Mouse (Mus musculus) forebrain, postnatal 0 days (tissue): ENCODE measurements around the gene Lrmp. TPM values are rescaled to one million over a fixed set of nuclear protein-coding genes. Genes with fewer than 3 reads are reported as not detected.

Experiments
- ATAC-seq: fragments of 200-750 bp; cut with Nextera tagmentation; 2 replicates; pipeline ENCODE4 v1.8.0; 2017; ENCODE audit warnings: mild to moderate bottlenecking, moderate library complexity
- DNase-seq: peaks from one replicate; pipeline ENCODE4 v3.0.0-alpha.2; 2015
- H3K27ac ChIP-seq: fragments of 300-500 bp; sonication (generic); 2 replicates; pipeline ENCODE4 v1.5.1; 2014; ENCODE audit warnings: low read depth, mild to moderate bottlenecking, antibody characterized with exemption, low read length, moderate library complexity, mixed read lengths
- H3K27me3 ChIP-seq: fragments of 300-500 bp; sonication (generic); 2 replicates; pipeline ENCODE4 v1.6.1; 2014; ENCODE audit warnings: mild to moderate bottlenecking, low read length, mixed read lengths; ENCODE audit not compliant: insufficient read depth
- H3K36me3 ChIP-seq: fragments of 300-500 bp; sonication (generic); 2 replicates; pipeline ENCODE4 v1.6.1; 2014; ENCODE audit warnings: mild to moderate bottlenecking, moderate library complexity; ENCODE audit not compliant: insufficient read depth
- H3K4me1 ChIP-seq: fragments of 300-500 bp; sonication (generic); 2 replicates; pipeline ENCODE4 v1.6.1; 2014; ENCODE audit warnings: antibody characterized with exemption; ENCODE audit not compliant: insufficient read depth
- H3K4me2 ChIP-seq: fragments of 300-500 bp; sonication (generic); 2 replicates; pipeline ENCODE4 v1.6.1; 2014; ENCODE audit warnings: low read depth, mild to moderate bottlenecking, moderate library complexity
- H3K4me3 ChIP-seq: fragments of 300-500 bp; sonication (generic); 2 replicates; pipeline ENCODE4 v1.5.1; 2014; ENCODE audit warnings: low read depth, low read length, mixed read lengths
- H3K9ac ChIP-seq: fragments of 300-500 bp; sonication (generic); 2 replicates; pipeline ENCODE4 v1.6.1; 2014; ENCODE audit warnings: mild to moderate bottlenecking
- H3K9me3 ChIP-seq: fragments of 300-500 bp; sonication (generic); 2 replicates; pipeline ENCODE4 v1.6.1; 2016; ENCODE audit warnings: low read length
- CTCF ChIP-seq: sonication (generic); IDR thresholded peaks from 2 replicates; pipeline ENCODE4 v1.5.1; 2016; ENCODE audit warnings: antibody characterized with exemption, control low read depth, low read depth
- WGBS: fragments of 180-500 bp; shearing (Covaris S2); extraction: QIAGEN DNeasy Blood & Tissue Kit; methylation state at CpG from one replicate; pipeline ENCODE4 v1.1.7; 2014; 5-methylcytosine and 5-hydroxymethylcytosine counted together
- polyA plus RNA-seq: library from polyadenylated mRNA; unstranded; fragments of >200 nt; fragmentation: Nextera tagmentation; extraction: Ambion mirVana; gene quantifications from 2 replicates; pipeline ENCODE4 v1.2.1, GENCODE M21; 2015
- total RNA-seq: library from RNA; depleted of rRNA; stranded (reverse); fragments of >200 nt; gene quantifications from 2 replicates; pipeline ENCODE4 v1.2.3, GENCODE M21; 2014; rRNA removed

The Lrmp gene
- total and polyA plus RNA-seq, 2 experiments from 2014 or later: 0.80 to 1.3 TPM

DNA sequence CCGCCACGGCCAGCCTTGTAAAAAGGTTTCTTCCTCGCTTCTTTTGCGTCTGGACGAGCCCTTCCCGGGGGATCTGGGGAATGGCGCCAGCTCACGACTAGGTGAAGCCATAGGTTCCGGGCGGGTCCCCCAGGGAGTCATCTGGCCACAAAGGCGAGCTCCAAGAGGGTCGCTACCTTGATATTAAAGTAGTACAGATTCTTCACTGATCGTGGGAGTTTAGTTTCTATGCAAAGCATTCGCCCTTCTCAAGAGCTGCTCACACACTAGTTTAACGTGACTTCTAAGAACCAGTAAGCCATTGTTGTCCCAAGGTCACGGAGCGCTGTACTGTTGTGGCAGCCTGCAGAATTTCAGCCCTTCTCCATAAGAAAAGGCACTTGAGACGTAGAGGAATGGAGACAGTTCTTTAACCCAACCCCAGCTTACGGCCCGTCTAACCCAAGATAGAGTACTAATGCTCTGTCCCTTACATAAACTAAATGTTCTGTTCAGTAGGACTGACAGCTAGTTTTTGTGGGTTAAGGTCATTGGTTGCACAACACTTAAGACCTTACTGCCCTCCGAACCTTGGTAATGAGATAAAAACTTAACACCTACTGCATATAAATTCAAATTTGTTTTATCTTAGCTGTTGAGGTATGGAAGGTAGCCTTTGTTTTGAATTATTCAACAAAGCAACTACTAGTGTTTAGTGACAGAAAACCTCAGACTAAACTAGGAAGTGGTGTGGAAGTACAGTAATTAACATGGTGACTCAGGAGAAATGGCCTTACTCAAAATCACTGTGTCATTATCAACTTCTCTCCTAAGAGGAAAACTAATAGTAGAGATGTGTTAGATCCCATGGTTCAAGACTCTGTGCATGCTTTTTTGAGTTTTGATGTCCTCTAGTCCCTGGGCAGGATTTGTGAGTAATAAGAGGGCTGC, 96.2 kb downstream of the Lrmp start:
- Histone ChIP-seq H3K4me2 (peak overlapping the region; percentile 74), H3K36me3 (no peaks in the 10 kb centered on the region), H3K9ac (peak overlapping the region; percentile 87), H3K27me3 (no peaks in the 10 kb centered on the region), H3K4me1 (peaks cover 4% of the 10 kb centered on the region; the same call in 1 of the 2 replicates), H3K9me3 (no peaks in the 10 kb centered on the region), H3K4me3 (peak overlapping the region; percentile 70), H3K27ac (peak overlapping the region; percentile 97)
- TF ChIP-seq CTCF: no peak
- ATAC-seq: peak; percentile 19
- DNase-seq: no peak
- 4% methylated on average over 21 of the region's 21 CpGs for WGBS

DNA sequence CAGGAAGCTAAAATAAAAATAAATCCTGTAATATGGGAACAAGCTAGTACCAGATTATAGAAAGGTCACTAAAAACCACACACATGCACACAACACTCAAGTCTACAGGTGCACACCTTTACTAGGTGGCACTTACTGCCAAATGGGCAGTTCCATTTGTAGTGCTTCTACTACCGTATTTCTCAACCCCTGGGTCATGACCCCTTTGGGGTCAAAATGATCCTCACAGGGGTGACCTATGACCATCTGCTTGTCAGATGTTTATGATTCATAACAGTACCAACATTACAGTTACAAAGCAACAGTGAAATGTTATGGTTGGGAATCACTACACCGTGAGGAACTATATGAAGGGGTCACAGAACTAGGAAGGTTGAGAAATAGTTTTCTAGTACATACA, 98.5 kb downstream of the Lrmp start:
- Histone ChIP-seq H3K9ac (no peak overlapping the region), H3K27ac (no peak overlapping the region), H3K36me3 (peaks cover 6% of the 10 kb centered on the region), H3K4me1 (peaks cover 4% of the 10 kb centered on the region; the same call in 1 of the 2 replicates), H3K27me3 (no peaks in the 10 kb centered on the region), H3K9me3 (no peaks in the 10 kb centered on the region), H3K4me3 (no peak overlapping the region), H3K4me2 (no peak overlapping the region)
- 90% methylated on average over 2 of the region's 2 CpGs for WGBS
- DNase-seq (no peak), ATAC-seq (no peak)
- TF ChIP-seq CTCF: no peak

DNA sequence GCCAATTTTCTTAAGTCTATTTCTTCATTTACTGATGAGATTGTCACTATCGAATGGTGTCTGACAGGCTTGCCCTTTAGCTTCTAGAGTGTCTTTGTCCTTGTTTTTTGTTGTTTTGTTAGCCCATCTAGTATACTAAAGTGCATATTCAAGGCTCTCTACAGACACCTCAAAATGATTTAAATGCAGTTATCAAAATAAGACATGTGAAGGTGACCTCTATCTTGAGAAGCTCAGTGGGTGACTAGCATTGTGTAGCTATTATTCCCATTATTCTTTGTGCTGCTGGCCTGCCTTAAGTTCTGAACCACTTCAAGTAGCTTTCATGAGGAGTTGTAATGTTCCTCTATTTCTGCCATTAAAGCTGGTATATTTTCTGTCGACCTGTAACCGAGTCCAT, 100.4 kb downstream of the Lrmp start:
- Histone ChIP-seq H3K9ac (no peak overlapping the region), H3K9me3 (no peaks in the 10 kb centered on the region), H3K36me3 (peaks cover 15% of the 10 kb centered on the region), H3K27me3 (no peaks in the 10 kb centered on the region), H3K4me1 (peaks cover 4% of the 10 kb centered on the region; the same call in 1 of the 2 replicates), H3K4me3 (no peak overlapping the region), H3K27ac (no peak overlapping the region), H3K4me2 (no peak overlapping the region)
- WGBS: 87% methylated on average over 3 of the region's 3 CpGs
- TF ChIP-seq CTCF: no peak
- no peak for DNase-seq
- ATAC-seq: no peak

DNA sequence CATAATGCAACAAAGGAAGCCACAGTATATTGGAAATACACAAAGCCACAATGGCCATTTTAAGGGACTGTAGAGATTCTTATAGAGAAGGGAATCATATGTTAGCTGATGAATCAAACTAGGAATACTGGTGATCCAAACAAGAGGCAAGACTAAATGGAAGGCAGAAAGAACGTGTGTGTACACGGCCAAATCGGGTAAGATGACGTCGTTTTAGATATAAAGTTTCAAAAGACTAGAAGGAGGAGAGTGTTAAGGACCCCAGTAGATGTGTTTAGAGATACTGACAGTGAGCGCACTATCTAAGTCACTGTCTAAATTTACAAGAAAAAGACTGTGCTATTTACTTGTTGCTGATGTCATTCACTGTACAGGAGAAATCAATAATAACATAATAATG, 108.8 kb downstream of the Lrmp start:
- Histone ChIP-seq H3K27me3 (no peaks in the 10 kb centered on the region), H3K27ac (no peak overlapping the region), H3K4me2 (no peak overlapping the region), H3K4me1 (no peaks in the 10 kb centered on the region), H3K9ac (no peak overlapping the region), H3K4me3 (no peak overlapping the region), H3K9me3 (no peaks in the 10 kb centered on the region), H3K36me3 (peaks cover 8% of the 10 kb centered on the region)
- ATAC-seq: no peak
- TF ChIP-seq CTCF: no peak
- WGBS: 83% methylated on average over 6 of the region's 6 CpGs
- DNase-seq: no peak

Other genes starting within 250 kb of the Lrmp start
- 97.5 and 97.9 TPM in 2 replicates for gene Bcat1, start 39.5 kb upstream of the Lrmp start, total RNA-seq
- 50.7 and 51.5 TPM in 2 replicates for gene Bcat1, start 39.5 kb upstream of the Lrmp start, polyA plus RNA-seq
- gene Casc1, start 95.4 kb downstream of the Lrmp start, total RNA-seq: 1.5 TPM in 2 replicates
- 0.96 and 1.5 TPM in 2 replicates for gene Casc1, start 95.4 kb downstream of the Lrmp start, polyA plus RNA-seq
- gene Etfrf1, start 95.5 kb downstream of the Lrmp start, total RNA-seq: 18.2 and 18.9 TPM in 2 replicates
- gene Etfrf1, start 95.5 kb downstream of the Lrmp start, polyA plus RNA-seq: 19.6 and 26.7 TPM in 2 replicates
- 41.3 and 47.6 TPM in 2 replicates for gene Kras, start 134.6 kb downstream of the Lrmp start, total RNA-seq
- gene Kras, start 134.6 kb downstream of the Lrmp start, polyA plus RNA-seq: 82.8 and 92.1 TPM in 2 replicates